Mouse (Mus musculus) yolk sac, embryonic 10.5 days (tissue): ENCODE data around the gene Fnbp1.

ENCODE experiments used
- DNase-seq: peaks from one replicate; pipeline ENCODE4 v3.0.0-alpha.2; 2017; ENCODE audit warnings: low spot score

Gene Fnbp1

DNA sequence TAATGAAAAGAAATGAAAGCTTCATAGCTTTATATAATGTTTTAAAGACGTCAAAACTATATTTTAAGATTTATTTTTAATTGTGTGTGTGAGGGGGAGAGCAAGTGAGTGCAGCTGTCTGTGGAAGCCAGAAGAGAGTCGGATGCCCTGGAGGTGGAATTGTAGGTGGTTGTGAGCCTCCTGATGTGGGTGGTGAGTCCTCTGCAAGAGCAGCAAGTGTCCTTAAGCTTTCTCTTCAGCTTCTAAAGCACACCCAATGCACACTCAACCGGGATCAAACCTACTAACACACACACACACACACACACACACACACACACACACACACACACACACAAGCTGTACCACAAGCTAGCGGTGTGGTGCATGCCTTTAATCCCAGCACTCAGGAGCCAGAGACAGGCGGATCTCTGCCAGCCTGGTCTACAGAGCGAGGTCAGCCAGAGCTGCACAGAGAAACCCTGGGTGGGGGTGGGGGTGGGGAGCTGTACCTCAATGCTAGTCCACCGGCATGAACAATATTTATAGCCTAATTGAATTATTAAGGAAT is 74.0 kb downstream of the Fnbp1 start:
- no peak for DNase-seq

DNA sequence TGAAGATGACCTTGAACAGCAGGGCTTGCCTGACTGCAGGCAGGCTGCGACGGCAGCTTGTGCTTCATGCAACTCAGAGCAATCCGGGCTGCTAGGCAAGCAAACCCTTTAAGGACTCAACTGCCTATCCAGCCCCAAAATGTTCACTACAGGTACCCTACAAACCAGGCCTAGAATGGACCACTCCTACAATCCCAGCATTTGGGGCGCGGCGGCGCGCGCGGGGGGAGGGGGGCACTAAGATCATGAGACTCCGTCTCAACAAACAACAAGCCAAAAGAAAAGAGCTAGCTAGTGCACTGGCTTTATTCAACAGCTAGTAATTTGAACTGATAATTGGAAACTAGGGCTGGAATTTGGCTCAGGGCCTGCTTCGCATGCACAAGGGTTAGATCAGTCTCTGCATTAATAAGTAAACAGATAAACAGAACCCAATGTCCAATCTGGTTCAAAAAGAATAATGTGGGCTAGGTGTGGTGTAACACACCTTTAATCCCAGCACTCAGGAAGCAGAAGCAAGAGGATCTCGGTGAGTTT is 74.7 kb downstream of the Fnbp1 start:
- DNase-seq = no peak

GRCm38 (mm10) chr2:31066019-31066789 is 75.6 kb downstream of the Fnbp1 start:
- DNase-seq = no peak

GRCm38 (mm10) chr2:31061868-31062628 is 79.8 kb downstream of the Fnbp1 start:
- DNase-seq = no peak

DNA sequence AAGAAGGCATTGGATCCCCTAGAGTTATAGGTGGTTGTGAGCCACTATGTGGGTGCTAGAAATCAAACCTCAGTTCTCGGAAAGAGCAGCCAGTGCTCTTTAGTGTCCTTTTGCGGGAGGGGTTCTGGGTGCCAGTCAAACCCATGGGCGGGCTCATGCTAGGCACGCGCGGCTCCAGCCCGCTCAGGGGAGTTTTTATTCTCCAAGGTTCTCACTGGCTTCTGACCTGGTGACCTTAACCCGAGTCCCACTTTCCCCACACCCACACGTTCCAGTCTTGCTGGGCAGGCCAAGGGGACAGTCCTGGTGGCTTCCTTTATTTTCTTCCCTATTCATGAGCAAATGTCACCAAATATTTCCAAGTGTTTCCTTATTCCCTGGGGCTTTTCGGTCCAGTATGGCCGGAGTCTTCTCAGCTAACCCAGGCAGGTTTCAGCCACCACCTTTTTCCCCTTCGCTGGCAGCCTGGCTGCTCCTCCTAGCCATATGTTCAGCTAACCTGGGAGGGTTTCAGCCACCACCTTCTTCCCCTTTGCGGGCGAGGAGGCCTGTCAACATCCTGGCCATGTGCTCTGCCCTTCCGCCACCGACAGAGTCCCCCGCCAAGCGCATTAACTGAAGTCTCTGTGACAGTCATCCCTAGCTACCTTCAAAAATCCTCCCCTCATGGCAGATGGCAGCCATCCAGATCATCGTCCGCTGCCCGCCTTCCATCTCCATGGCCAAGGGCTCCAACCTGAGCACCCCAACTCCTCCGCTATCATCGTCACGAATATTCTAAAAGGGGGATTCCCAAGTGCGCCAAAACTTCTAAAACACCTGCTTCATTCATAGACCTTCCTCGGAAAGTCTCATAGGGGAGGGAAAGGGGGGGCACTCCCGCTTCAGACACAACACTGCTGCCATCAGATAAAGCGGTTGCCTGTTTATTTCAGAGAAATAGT is 80.7 kb downstream of the Fnbp1 start:
- DNase-seq = no peak

GRCm38 (mm10) chr2:31060271-31060670 is 81.5 kb downstream of the Fnbp1 start:
- no peak for DNase-seq

- DNase-seq = no peak
Measured at GRCm38 (mm10) chr2:31058443-31058842, 83.4 kb downstream of the Fnbp1 start.

GRCm38 (mm10) chr2:31057549-31058177 is 84.1 kb downstream of the Fnbp1 start:
- DNase-seq = no peak

DNA sequence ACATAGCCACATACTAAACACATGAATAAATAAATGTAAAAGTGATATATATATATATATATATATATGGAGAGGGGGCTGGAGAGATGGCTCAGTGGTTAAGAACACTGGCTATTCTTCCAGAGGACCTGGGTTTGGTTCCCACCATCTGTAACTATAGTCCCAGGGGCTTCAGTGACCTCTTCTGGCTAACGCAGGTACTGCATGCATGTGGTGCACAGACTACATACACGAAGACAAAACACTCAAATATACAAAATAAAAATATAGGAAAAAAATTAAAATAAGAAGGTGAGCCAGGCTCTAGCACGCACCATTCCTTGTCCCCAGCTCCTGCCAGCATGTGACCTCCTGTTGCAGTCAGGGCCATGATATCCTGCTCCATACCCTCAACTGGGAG is 85.7 kb downstream of the Fnbp1 start:
- DNase-seq = no peak

- DNase-seq = no peak
Measured at GRCm38 (mm10) chr2:31053851-31054340, 87.9 kb downstream of the Fnbp1 start.

DNA sequence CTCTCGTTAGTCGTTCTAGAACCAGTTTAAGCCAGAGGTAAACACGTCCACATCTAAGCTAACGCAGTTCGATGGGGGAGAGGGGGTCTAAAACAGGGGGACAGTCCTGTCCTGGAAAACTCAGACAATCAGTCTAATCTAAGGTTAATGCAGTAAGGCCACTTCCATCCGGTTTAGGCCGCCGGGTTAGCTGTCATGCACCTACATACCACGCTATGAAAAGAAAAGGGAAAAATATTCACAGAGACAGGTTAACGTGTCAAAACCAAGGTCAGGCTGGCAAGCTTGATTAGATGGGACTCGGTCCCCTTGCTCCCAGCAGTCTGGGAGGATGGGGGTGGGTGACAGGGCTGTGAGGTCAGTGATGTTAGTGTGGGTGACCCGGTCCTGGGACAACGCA is 88.4 kb downstream of the Fnbp1 start:
- DNase-seq = no peak

- DNase-seq = no peak
Measured at GRCm38 (mm10) chr2:31052441-31052840, 89.4 kb downstream of the Fnbp1 start.

- DNase-seq = no peak
Measured at GRCm38 (mm10) chr2:31048037-31048436, 93.8 kb downstream of the Fnbp1 start.

GRCm38 (mm10) chr2:31043856-31044255 is 98.0 kb downstream of the Fnbp1 start:
- DNase-seq = no peak

- no peak for DNase-seq
Measured at GRCm38 (mm10) chr2:31042881-31043280, 98.9 kb downstream of the Fnbp1 start.

DNA sequence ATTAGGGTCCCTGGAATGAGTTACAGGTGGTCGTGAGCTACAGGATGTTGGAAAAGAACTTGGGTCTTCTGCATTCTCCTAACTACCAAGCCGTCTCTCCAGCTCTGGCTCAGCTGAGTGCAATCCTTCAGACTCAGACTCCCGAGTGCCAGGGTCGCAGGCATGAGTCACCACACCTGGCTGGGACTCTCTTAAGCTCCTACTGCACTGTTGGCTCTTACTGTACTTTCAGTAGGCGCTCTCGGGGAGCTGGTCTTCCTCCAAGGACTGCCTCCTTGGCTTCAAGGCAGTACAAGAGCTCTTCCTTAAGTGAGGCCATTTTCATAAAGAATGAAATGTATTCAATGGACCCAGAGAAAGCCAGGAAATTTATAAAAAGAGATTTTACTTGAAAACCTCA is 100.4 kb downstream of the Fnbp1 start:
- no peak for DNase-seq

GRCm38 (mm10) chr2:31040487-31040886 is 101.3 kb downstream of the Fnbp1 start:
- no peak for DNase-seq

- no peak for DNase-seq
Measured at GRCm38 (mm10) chr2:31040043-31040442, 101.8 kb downstream of the Fnbp1 start.

- no peak for DNase-seq
Measured at GRCm38 (mm10) chr2:31036811-31037210, 105.0 kb downstream of the Fnbp1 start.

DNA sequence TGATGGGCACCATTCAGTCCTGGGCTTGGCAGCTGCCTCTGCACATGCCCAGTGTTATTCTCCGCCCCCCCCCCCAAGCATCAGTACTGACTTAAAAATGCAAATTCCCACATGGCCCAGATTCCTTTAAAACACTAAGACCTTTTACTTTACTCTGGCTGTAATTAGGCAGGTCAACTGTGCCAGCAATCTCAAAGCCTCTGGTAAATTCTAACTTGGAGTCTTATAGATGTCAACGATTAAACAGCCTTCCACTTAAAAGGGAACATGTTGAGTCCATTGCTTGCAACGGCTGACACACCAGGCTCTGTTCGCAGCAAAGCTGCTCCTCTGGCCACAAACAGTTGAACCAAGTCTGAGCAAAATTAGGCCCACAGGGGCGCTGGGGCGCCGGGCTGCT is 109.8 kb downstream of the Fnbp1 start:
- no peak for DNase-seq

DNA sequence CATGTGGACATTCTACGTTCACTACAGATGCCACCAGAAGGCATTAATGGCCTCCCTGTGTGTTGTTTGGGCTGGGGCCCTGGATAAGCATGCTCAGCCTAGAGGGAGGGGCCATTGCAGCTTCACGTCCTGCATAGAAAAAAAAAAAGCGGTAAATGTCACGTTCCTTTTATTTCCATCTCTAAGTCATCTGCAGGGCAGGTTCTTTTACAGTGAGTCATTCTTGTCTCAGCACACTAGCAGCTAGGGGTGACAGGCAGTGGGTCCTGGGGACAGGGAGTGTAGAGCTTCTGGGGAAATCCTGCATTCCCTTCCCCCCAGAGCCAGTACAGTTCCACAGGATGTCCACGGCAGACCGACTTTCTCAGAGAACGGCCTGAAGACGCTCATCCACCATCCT is 115.2 kb downstream of the Fnbp1 start:
- no peak for DNase-seq
